Mouse (Mus musculus): ENCODE measurements around the gene Epop. TPM values are rescaled to one million over a fixed set of nuclear protein-coding genes. Genes with fewer than 3 reads are reported as not detected.

Epop gene
- polyA plus RNA-seq, 1 experiment from 2014 or later, result 1.2 TPM

GRCm38 (mm10) chr11:97607056-97607725 lies 22.3 kb downstream of the Epop start:
- Histone ChIP-seq H3K9me3 (ENCODE audit: control insufficient read depth, low read length) (no peaks in the 10 kb centered on the region), H3K36me3 (ENCODE audit: control insufficient read depth, insufficient read depth, low read length) (no peaks in the 10 kb centered on the region), H3K4me3 (ENCODE audit: low read length) (no peak overlapping the region), H3K4me2 (ENCODE audit: low read length) (no peak overlapping the region), H3K27ac (ENCODE audit: low read depth, low read length) (no peak overlapping the region), H3K27me3 (replicated peaks; ENCODE audit: control insufficient read depth, insufficient read depth, low read length) (no peaks in the 10 kb centered on the region), H3K9ac (ENCODE audit: low read depth, low read length) (no peak overlapping the region), H3K4me1 (ENCODE audit: control insufficient read depth, insufficient read depth, low read depth, low read length) (no peaks in the 10 kb centered on the region)
- WGBS, result 96% methylated on average over 8 of the region's 8 CpGs
- no peak for ATAC-seq

- Histone ChIP-seq H3K36me3 (ENCODE audit: control insufficient read depth, insufficient read depth, low read length) (no peaks in the 10 kb centered on the region), H3K27me3 (replicated peaks; ENCODE audit: control insufficient read depth, insufficient read depth, low read length) (no peaks in the 10 kb centered on the region), H3K4me2 (ENCODE audit: low read length) (no peak overlapping the region), H3K9ac (ENCODE audit: low read depth, low read length) (no peak overlapping the region), H3K4me3 (ENCODE audit: low read length) (no peak overlapping the region), H3K27ac (ENCODE audit: low read depth, low read length) (no peak overlapping the region), H3K4me1 (ENCODE audit: control insufficient read depth, insufficient read depth, low read depth, low read length) (no peaks in the 10 kb centered on the region), H3K9me3 (ENCODE audit: control insufficient read depth, low read length) (no peaks in the 10 kb centered on the region)
- no peak for ATAC-seq
- 77% methylated on average over 10 of the region's 10 CpGs for WGBS
Observed at GRCm38 (mm10) chr11:97603891-97604290, 25.6 kb downstream of the Epop start.

- WGBS, result 24% methylated on average over 6 of the region's 6 CpGs
Observed at GRCm38 (mm10) chr11:97602223-97602622, 27.3 kb downstream of the Epop start.

GRCm38 (mm10) chr11:97599104-97599503 lies 30.4 kb downstream of the Epop start:
- Histone ChIP-seq H3K36me3 (ENCODE audit: control insufficient read depth, insufficient read depth, low read length) (no peaks in the 10 kb centered on the region), H3K4me3 (ENCODE audit: low read length) (no peak overlapping the region), H3K4me1 (ENCODE audit: control insufficient read depth, insufficient read depth, low read depth, low read length) (no peaks in the 10 kb centered on the region), H3K4me2 (ENCODE audit: low read length) (no peak overlapping the region), H3K9me3 (ENCODE audit: control insufficient read depth, low read length) (no peaks in the 10 kb centered on the region), H3K27me3 (replicated peaks; ENCODE audit: control insufficient read depth, insufficient read depth, low read length) (no peaks in the 10 kb centered on the region), H3K9ac (ENCODE audit: low read depth, low read length) (no peak overlapping the region), H3K27ac (ENCODE audit: low read depth, low read length) (no peak overlapping the region)
- WGBS, result 97% methylated on average over 8 of the region's 8 CpGs
- no peak for ATAC-seq

More at GRCm38 (mm10) chr11:97602223-97602622, 27.3 kb downstream of the Epop start:
- Histone ChIP-seq H3K27ac (ENCODE audit: low read depth, low read length) (no peak overlapping the region), H3K4me3 (ENCODE audit: low read length) (no peak overlapping the region), H3K36me3 (ENCODE audit: control insufficient read depth, insufficient read depth, low read length) (no peaks in the 10 kb centered on the region), H3K4me1 (ENCODE audit: control insufficient read depth, insufficient read depth, low read depth, low read length) (no peaks in the 10 kb centered on the region), H3K9ac (ENCODE audit: low read depth, low read length) (no peak overlapping the region), H3K4me2 (ENCODE audit: low read length) (no peak overlapping the region), H3K27me3 (replicated peaks; ENCODE audit: control insufficient read depth, insufficient read depth, low read length) (no peaks in the 10 kb centered on the region), H3K9me3 (ENCODE audit: control insufficient read depth, low read length) (no peaks in the 10 kb centered on the region)
- no peak for ATAC-seq

GRCm38 (mm10) chr11:97597945-97598691 lies 31.4 kb downstream of the Epop start:
- Histone ChIP-seq H3K27ac (ENCODE audit: low read depth, low read length) (no peak overlapping the region), H3K9ac (ENCODE audit: low read depth, low read length) (no peak overlapping the region), H3K4me1 (ENCODE audit: control insufficient read depth, insufficient read depth, low read depth, low read length) (no peaks in the 10 kb centered on the region), H3K4me3 (ENCODE audit: low read length) (no peak overlapping the region), H3K36me3 (ENCODE audit: control insufficient read depth, insufficient read depth, low read length) (no peaks in the 10 kb centered on the region), H3K4me2 (ENCODE audit: low read length) (no peak overlapping the region), H3K9me3 (ENCODE audit: control insufficient read depth, low read length) (no peaks in the 10 kb centered on the region), H3K27me3 (replicated peaks; ENCODE audit: control insufficient read depth, insufficient read depth, low read length) (no peaks in the 10 kb centered on the region)
- 75% methylated on average over 10 of the region's 10 CpGs for WGBS
- no peak for ATAC-seq

- Histone ChIP-seq H3K4me3 (ENCODE audit: low read length) (no peak overlapping the region), H3K9me3 (ENCODE audit: control insufficient read depth, low read length) (no peaks in the 10 kb centered on the region), H3K4me1 (ENCODE audit: control insufficient read depth, insufficient read depth, low read depth, low read length) (peaks cover 4% of the 10 kb centered on the region), H3K27ac (ENCODE audit: low read depth, low read length) (no peak overlapping the region), H3K27me3 (replicated peaks; ENCODE audit: control insufficient read depth, insufficient read depth, low read length) (no peaks in the 10 kb centered on the region), H3K36me3 (ENCODE audit: control insufficient read depth, insufficient read depth, low read length) (no peaks in the 10 kb centered on the region), H3K9ac (ENCODE audit: low read depth, low read length) (no peak overlapping the region), H3K4me2 (ENCODE audit: low read length) (no peak overlapping the region)
- no peak for ATAC-seq
- WGBS, result 54% methylated on average over 6 of the region's 6 CpGs
Observed at GRCm38 (mm10) chr11:97594136-97594535, 35.4 kb downstream of the Epop start.

- no peak for ATAC-seq
- Histone ChIP-seq H3K27ac (ENCODE audit: low read depth, low read length) (no peak overlapping the region), H3K9me3 (ENCODE audit: control insufficient read depth, low read length) (no peaks in the 10 kb centered on the region), H3K4me3 (ENCODE audit: low read length) (no peak overlapping the region), H3K27me3 (replicated peaks; ENCODE audit: control insufficient read depth, insufficient read depth, low read length) (no peaks in the 10 kb centered on the region), H3K9ac (ENCODE audit: low read depth, low read length) (no peak overlapping the region), H3K4me2 (ENCODE audit: low read length) (no peak overlapping the region), H3K36me3 (ENCODE audit: control insufficient read depth, insufficient read depth, low read length) (no peaks in the 10 kb centered on the region), H3K4me1 (ENCODE audit: control insufficient read depth, insufficient read depth, low read depth, low read length) (peaks cover 4% of the 10 kb centered on the region)
- 25% methylated on average over 5 of the region's 5 CpGs for WGBS
Observed at GRCm38 (mm10) chr11:97591910-97592309, 37.6 kb downstream of the Epop start.

GRCm38 (mm10) chr11:97590227-97590960 lies 39.1 kb downstream of the Epop start:
- 33% methylated on average over 24 of the region's 24 CpGs for WGBS
- Histone ChIP-seq H3K27me3 (replicated peaks; ENCODE audit: control insufficient read depth, insufficient read depth, low read length) (no peaks in the 10 kb centered on the region), H3K9me3 (ENCODE audit: control insufficient read depth, low read length) (no peaks in the 10 kb centered on the region), H3K4me1 (ENCODE audit: control insufficient read depth, insufficient read depth, low read depth, low read length) (peaks cover 4% of the 10 kb centered on the region), H3K9ac (ENCODE audit: low read depth, low read length) (peak overlapping the region; percentile 41), H3K4me3 (ENCODE audit: low read length) (no peak overlapping the region), H3K36me3 (ENCODE audit: control insufficient read depth, insufficient read depth, low read length) (no peaks in the 10 kb centered on the region), H3K27ac (ENCODE audit: low read depth, low read length) (no peak overlapping the region), H3K4me2 (ENCODE audit: low read length) (peak overlapping the region; percentile 22)
- no peak for ATAC-seq

GRCm38 (mm10) chr11:97589216-97589615 lies 40.3 kb downstream of the Epop start:
- Histone ChIP-seq H3K27me3 (replicated peaks; ENCODE audit: control insufficient read depth, insufficient read depth, low read length) (no peaks in the 10 kb centered on the region), H3K4me3 (ENCODE audit: low read length) (no peak overlapping the region), H3K27ac (ENCODE audit: low read depth, low read length) (no peak overlapping the region), H3K36me3 (ENCODE audit: control insufficient read depth, insufficient read depth, low read length) (no peaks in the 10 kb centered on the region), H3K4me1 (ENCODE audit: control insufficient read depth, insufficient read depth, low read depth, low read length) (peaks cover 4% of the 10 kb centered on the region), H3K4me2 (ENCODE audit: low read length) (no peak overlapping the region), H3K9ac (ENCODE audit: low read depth, low read length) (no peak overlapping the region), H3K9me3 (ENCODE audit: control insufficient read depth, low read length) (no peaks in the 10 kb centered on the region)
- WGBS, result 5% methylated on average over 10 of the region's 10 CpGs
- ATAC-seq, result no peak

All from hindbrain, embryonic 16.5 days (tissue).